Mouse (Mus musculus): ENCODE results near the gene Lmnb2. TPM values are rescaled to one million over a fixed set of nuclear protein-coding genes. Genes with fewer than 3 reads are reported as not detected.
A peak's percentile ranks its signal among the peaks of the same experiment; 100 is the strongest.

Gene Lmnb2
- polyA plus RNA-seq, 1 experiment from 2014 or later: 63.2 TPM

- ATAC-seq (ENCODE audit: low FRiP score, low read depth): no peak
- Histone ChIP-seq H3K9ac (no peak overlapping the region), H3K4me1 (peaks cover 46% of the 10 kb centered on the region), H3K9me3 (no peaks in the 10 kb centered on the region), H3K36me3 (no peaks in the 10 kb centered on the region), H3K27ac (no peak overlapping the region), H3K4me2 (replicated peaks) (no peak overlapping the region), H3K27me3 (no peaks in the 10 kb centered on the region), H3K4me3 (no peak overlapping the region)
- WGBS: 51% methylated on average over 8 of the region's 8 CpGs
Measured at GRCm38 (mm10) chr10:80942919-80943318, 24.9 kb upstream of the Lmnb2 start.

- peak overlapping the region; percentile 90; the same call in 1 of the 2 replicates for H3K27ac ChIP-seq
Measured at GRCm38 (mm10) chr10:80940988-80941347, 22.9 kb upstream of the Lmnb2 start.

GRCm38 (mm10) chr10:80940320-80940987, 22.4 kb upstream of the Lmnb2 start:
- WGBS: 39% methylated on average over 8 of the region's 8 CpGs
- Histone ChIP-seq H3K4me2 (replicated peaks) (peak overlapping the region; percentile 71), H3K4me3 (peak overlapping the region; percentile 38; the same call in 1 of the 2 replicates), H3K36me3 (no peaks in the 10 kb centered on the region), H3K9me3 (no peaks in the 10 kb centered on the region), H3K27me3 (no peaks in the 10 kb centered on the region), H3K9ac (peak overlapping the region; percentile 59), H3K4me1 (peaks cover 60% of the 10 kb centered on the region), H3K27ac (peak overlapping the region; percentile 90)
- no peak; the same call in 1 of the 2 replicates for ATAC-seq (ENCODE audit: low FRiP score, low read depth)

More at GRCm38 (mm10) chr10:80940988-80941347, 22.9 kb upstream of the Lmnb2 start:
- Histone ChIP-seq H3K36me3 (no peaks in the 10 kb centered on the region), H3K4me2 (replicated peaks) (peak overlapping the region; percentile 71; the same call in 1 of the 2 replicates), H3K27me3 (no peaks in the 10 kb centered on the region), H3K9ac (peak overlapping the region; percentile 59), H3K4me1 (peaks cover 55% of the 10 kb centered on the region), H3K9me3 (no peaks in the 10 kb centered on the region), H3K4me3 (no peak overlapping the region)
- 69% methylated on average over 2 of the region's 2 CpGs for WGBS
- ATAC-seq (ENCODE audit: low FRiP score, low read depth): no peak

- H3K9me3 ChIP-seq: no peaks in the 10 kb centered on the region
- peak overlapping the region; percentile 90 for H3K27ac ChIP-seq
- peak overlapping the region; percentile 38 for H3K4me3 ChIP-seq
- H3K27me3 ChIP-seq: 0 out of 2 replicates have a peak, but pooled peaks cover under 1% of the 10 kb centered on the region
- peak; percentile 48; the same call in 1 of the 2 replicates for ATAC-seq (ENCODE audit: low FRiP score, low read depth)
- WGBS: 3% methylated on average over 28 of the region's 28 CpGs
- peaks cover 66% of the 10 kb centered on the region for H3K4me1 ChIP-seq
- H3K9ac ChIP-seq: peak overlapping the region; percentile 59; the same call in 1 of the 2 replicates
- peak overlapping the region; percentile 71 for H3K4me2 ChIP-seq (replicated peaks)
- H3K36me3 ChIP-seq: no peaks in the 10 kb centered on the region
Measured at GRCm38 (mm10) chr10:80939671-80940070, 21.6 kb upstream of the Lmnb2 start.

GRCm38 (mm10) chr10:80938831-80939550, 20.9 kb upstream of the Lmnb2 start:
- WGBS: 6% methylated on average over 15 of the region's 15 CpGs
- peaks cover 7% of the 10 kb centered on the region for H3K27me3 ChIP-seq
- H3K4me1 ChIP-seq: peaks cover 73% of the 10 kb centered on the region

GRCm38 (mm10) chr10:80937646-80938045, 19.6 kb upstream of the Lmnb2 start:
- H3K9ac ChIP-seq: no peak overlapping the region

More at GRCm38 (mm10) chr10:80938831-80939550, 20.9 kb upstream of the Lmnb2 start:
- H3K9me3 ChIP-seq: no peaks in the 10 kb centered on the region
- peak; percentile 38 for ATAC-seq (ENCODE audit: low FRiP score, low read depth)
- H3K4me2 ChIP-seq (replicated peaks): peak overlapping the region; percentile 71
- H3K4me3 ChIP-seq: peak overlapping the region; percentile 38
- peak overlapping the region; percentile 59; the same call in 1 of the 2 replicates for H3K9ac ChIP-seq
- H3K27ac ChIP-seq: peak overlapping the region; percentile 90
- H3K36me3 ChIP-seq: no peaks in the 10 kb centered on the region

GRCm38 (mm10) chr10:80936810-80937164, 18.7 kb upstream of the Lmnb2 start:
- H3K4me1 ChIP-seq: peaks cover 95% of the 10 kb centered on the region
- H3K9ac ChIP-seq: peak overlapping the region; percentile 57

More at GRCm38 (mm10) chr10:80937646-80938045, 19.6 kb upstream of the Lmnb2 start:
- 22% methylated on average over 8 of the region's 8 CpGs for WGBS
- Histone ChIP-seq H3K4me1 (peaks cover 87% of the 10 kb centered on the region), H3K36me3 (no peaks in the 10 kb centered on the region), H3K4me3 (no peak overlapping the region), H3K27ac (peak overlapping the region; percentile 90), H3K9me3 (no peaks in the 10 kb centered on the region), H3K27me3 (peaks cover 20% of the 10 kb centered on the region), H3K4me2 (replicated peaks) (peak overlapping the region; percentile 73)
- ATAC-seq (ENCODE audit: low FRiP score, low read depth): no peak

GRCm38 (mm10) chr10:80936135-80936809, 18.2 kb upstream of the Lmnb2 start:
- Histone ChIP-seq H3K9ac (peak overlapping the region; percentile 57), H3K4me1 (peaks cover 99% of the 10 kb centered on the region), H3K4me3 (peak overlapping the region; percentile 43), H3K9me3 (no peaks in the 10 kb centered on the region), H3K36me3 (no peaks in the 10 kb centered on the region), H3K27me3 (peaks cover 34% of the 10 kb centered on the region), H3K4me2 (replicated peaks) (peak overlapping the region; percentile 73), H3K27ac (peak overlapping the region; percentile 90)
- ATAC-seq (ENCODE audit: low FRiP score, low read depth): peak; percentile 52
- WGBS: under 1% methylated on average over 37 of the region's 37 CpGs

More at GRCm38 (mm10) chr10:80936810-80937164, 18.7 kb upstream of the Lmnb2 start:
- no peaks in the 10 kb centered on the region for H3K36me3 ChIP-seq
- peak overlapping the region; percentile 73 for H3K4me2 ChIP-seq (replicated peaks)
- H3K27me3 ChIP-seq: peaks cover 29% of the 10 kb centered on the region
- H3K4me3 ChIP-seq: peak overlapping the region; percentile 43
- H3K27ac ChIP-seq: peak overlapping the region; percentile 90
- ATAC-seq (ENCODE audit: low FRiP score, low read depth): no peak
- WGBS: 13% methylated on average over 6 of the region's 6 CpGs
- no peaks in the 10 kb centered on the region for H3K9me3 ChIP-seq

GRCm38 (mm10) chr10:80935698-80936097, 17.7 kb upstream of the Lmnb2 start:
- Histone ChIP-seq H3K4me3 (peak overlapping the region; percentile 43), H3K4me2 (replicated peaks) (peak overlapping the region; percentile 73), H3K27ac (peak overlapping the region; percentile 90), H3K9ac (peak overlapping the region; percentile 57), H3K9me3 (no peaks in the 10 kb centered on the region), H3K4me1 (peaks cover 99% of the 10 kb centered on the region), H3K27me3 (peaks cover 40% of the 10 kb centered on the region), H3K36me3 (no peaks in the 10 kb centered on the region)
- WGBS: 5% methylated on average over 17 of the region's 17 CpGs
- no peak for ATAC-seq (ENCODE audit: low FRiP score, low read depth)

GRCm38 (mm10) chr10:80935241-80935640, 17.2 kb upstream of the Lmnb2 start:
- peak overlapping the region; percentile 90; the same call in 1 of the 2 replicates for H3K27ac ChIP-seq
- H3K9me3 ChIP-seq: no peaks in the 10 kb centered on the region
- peak overlapping the region; percentile 73 for H3K4me2 ChIP-seq (replicated peaks)
- peaks cover 40% of the 10 kb centered on the region for H3K27me3 ChIP-seq
- WGBS: 12% methylated on average over 3 of the region's 3 CpGs
- peak overlapping the region; percentile 43; the same call in 1 of the 2 replicates for H3K4me3 ChIP-seq
- H3K4me1 ChIP-seq: peaks cover 98% of the 10 kb centered on the region
- no peak for ATAC-seq (ENCODE audit: low FRiP score, low read depth)
- no peaks in the 10 kb centered on the region for H3K36me3 ChIP-seq
- peak overlapping the region; percentile 57; the same call in 1 of the 2 replicates for H3K9ac ChIP-seq

- Histone ChIP-seq H3K27ac (no peak overlapping the region), H3K4me2 (replicated peaks) (peak overlapping the region; percentile 89)
Measured at GRCm38 (mm10) chr10:80934136-80934985, 16.3 kb upstream of the Lmnb2 start.

More at GRCm38 (mm10) chr10:80934136-80934985, 16.3 kb upstream of the Lmnb2 start:
- 43% methylated on average over 14 of the region's 14 CpGs for WGBS
- H3K9ac ChIP-seq: no peak overlapping the region
- ATAC-seq (ENCODE audit: low FRiP score, low read depth): no peak
- peaks cover 92% of the 10 kb centered on the region for H3K4me1 ChIP-seq
- H3K9me3 ChIP-seq: no peaks in the 10 kb centered on the region
- peaks cover 40% of the 10 kb centered on the region for H3K27me3 ChIP-seq
- H3K4me3 ChIP-seq: peak overlapping the region; percentile 73; the same call in 1 of the 2 replicates
- no peaks in the 10 kb centered on the region for H3K36me3 ChIP-seq
